Mouse (Mus musculus): ENCODE measurements around the gene Rab11fip4. TPM values are rescaled to one million over a fixed set of nuclear protein-coding genes. Genes with fewer than 3 reads are reported as not detected.

Rab11fip4 gene
- polyA plus RNA-seq, 1 experiment from 2014 or later = 28.5 TPM

DNA sequence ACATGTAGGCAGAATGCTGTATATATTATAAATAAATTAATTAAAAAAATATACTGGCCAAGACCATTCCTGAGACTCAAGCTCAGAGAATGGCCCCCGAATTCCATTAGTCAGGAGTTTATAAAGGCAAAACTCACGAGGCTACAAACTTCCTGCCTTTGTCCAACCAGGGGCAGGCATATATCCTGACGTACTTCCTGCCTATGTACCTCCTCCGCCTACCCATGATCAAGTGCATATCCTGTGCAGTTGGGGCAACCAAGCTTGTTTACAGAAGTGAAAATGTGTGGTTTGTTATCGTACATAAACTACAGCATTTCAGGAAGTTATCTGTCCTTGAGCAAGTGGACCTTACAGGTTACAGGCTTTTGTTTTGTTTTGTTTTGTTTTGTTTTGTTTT is 32.0 kb downstream of the Rab11fip4 start:
- 82% methylated on average over 5 of the region's 5 CpGs for WGBS
- no peaks in the 10 kb centered on the region for H3K27me3 ChIP-seq
- H3K4me1 ChIP-seq = peaks cover 8% of the 10 kb centered on the region
- peaks cover 9% of the 10 kb centered on the region; the same call in 1 of the 2 replicates for H3K36me3 ChIP-seq
- no peak overlapping the region for H3K27ac ChIP-seq
- no peaks in the 10 kb centered on the region for H3K9me3 ChIP-seq (replicated peaks)
- H3K9ac ChIP-seq = no peak overlapping the region
- no peak for ATAC-seq (ENCODE audit: low FRiP score)
- no peak overlapping the region for H3K4me3 ChIP-seq
- H3K4me2 ChIP-seq (replicated peaks) = no peak overlapping the region

DNA sequence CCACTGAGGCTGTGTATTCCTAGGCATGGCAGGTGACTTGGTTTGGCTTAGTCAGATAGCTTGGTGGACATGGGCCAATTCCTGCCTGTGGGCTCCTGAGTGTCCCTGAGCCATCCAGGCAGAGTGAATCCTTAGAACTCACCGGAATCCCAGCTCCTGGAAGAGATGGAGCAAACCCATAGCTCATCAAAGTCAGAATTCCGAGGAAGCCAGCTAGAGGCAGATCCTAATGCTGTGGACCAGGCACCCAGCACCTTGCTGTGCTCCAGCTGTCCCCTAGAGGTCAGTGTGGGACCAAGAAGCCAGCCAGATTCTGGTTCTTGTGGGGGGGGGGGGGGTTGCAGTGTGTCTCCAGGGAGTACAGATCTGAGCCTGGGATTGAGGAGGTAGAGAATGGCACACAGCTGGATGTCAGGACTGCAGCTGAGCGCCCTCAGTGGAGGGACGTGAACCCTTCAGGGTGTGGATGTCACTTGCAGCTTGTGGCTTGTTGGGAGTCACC is 33.8 kb downstream of the Rab11fip4 start:
- H3K27me3 ChIP-seq = no peaks in the 10 kb centered on the region
- H3K9me3 ChIP-seq (replicated peaks) = no peaks in the 10 kb centered on the region
- no peak overlapping the region for H3K4me3 ChIP-seq
- WGBS = 26% methylated on average over 4 of the region's 4 CpGs
- peaks cover 8% of the 10 kb centered on the region for H3K4me1 ChIP-seq
- peaks cover 9% of the 10 kb centered on the region; the same call in 1 of the 2 replicates for H3K36me3 ChIP-seq
- no peak overlapping the region for H3K4me2 ChIP-seq (replicated peaks)
- no peak overlapping the region for H3K27ac ChIP-seq
- no peak overlapping the region for H3K9ac ChIP-seq
- peak; percentile 58; the same call in 1 of the 2 replicates for ATAC-seq (ENCODE audit: low FRiP score)

DNA sequence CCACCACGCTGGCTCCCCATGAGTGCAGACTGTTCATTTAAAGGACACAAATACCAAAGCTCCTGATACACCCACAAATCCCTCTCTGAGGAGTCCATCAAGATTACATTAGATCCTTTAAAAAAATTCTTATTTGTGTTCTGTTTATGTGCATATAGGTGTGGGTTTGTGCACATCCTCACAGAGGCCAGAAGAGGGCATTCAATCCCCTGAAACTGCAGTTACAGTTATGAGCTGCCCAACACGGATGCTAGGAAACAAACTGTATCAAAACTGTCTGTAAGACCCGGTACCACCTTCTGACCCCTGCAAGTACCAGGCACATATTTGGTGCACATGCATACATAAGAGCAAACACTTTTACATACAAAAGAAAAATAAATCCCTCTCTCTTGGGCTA is 37.7 kb downstream of the Rab11fip4 start:
- H3K27me3 ChIP-seq = no peaks in the 10 kb centered on the region

DNA sequence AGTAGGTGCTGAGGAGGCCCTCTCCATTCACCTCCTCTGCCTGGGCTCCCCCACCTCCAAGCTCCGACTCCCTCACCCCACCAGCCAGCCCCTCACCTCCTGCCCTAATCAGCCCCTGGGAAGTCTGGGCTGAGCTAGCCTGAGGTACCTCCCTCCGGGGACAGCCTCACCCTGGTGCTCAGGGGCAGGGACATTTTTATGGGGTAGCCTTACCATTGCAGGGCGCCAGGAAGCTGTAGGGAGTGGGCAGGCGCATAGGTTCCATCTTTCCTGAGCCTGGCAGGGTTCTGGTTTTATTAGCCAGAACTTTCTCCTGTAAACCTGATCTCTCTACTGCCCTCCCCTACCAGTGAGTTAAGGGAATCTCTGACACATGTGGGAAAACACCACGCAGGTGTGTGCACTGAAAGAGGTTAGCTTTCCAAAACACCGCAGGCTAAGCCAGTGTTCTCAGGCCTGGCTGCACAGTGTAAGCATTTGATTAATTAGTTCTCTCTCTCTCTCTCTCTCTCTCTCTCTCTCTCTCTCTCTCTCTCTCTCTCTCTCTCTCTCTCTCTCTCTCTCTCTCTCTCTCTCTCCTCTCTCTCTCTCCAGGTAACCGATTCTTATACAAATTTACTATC is 38.9 kb downstream of the Rab11fip4 start:
- no peak for ATAC-seq (ENCODE audit: low FRiP score)
- Histone ChIP-seq H3K27me3 (no peaks in the 10 kb centered on the region), H3K4me2 (replicated peaks) (no peak overlapping the region), H3K4me3 (no peak overlapping the region), H3K4me1 (peaks cover 10% of the 10 kb centered on the region), H3K27ac (no peak overlapping the region), H3K9ac (no peak overlapping the region), H3K36me3 (no peaks in the 10 kb centered on the region), H3K9me3 (replicated peaks) (no peaks in the 10 kb centered on the region)
- WGBS = 85% methylated on average over 7 of the region's 7 CpGs

More for the DNA sequence above, 37.7 kb downstream of the Rab11fip4 start:
- ATAC-seq (ENCODE audit: low FRiP score) = no peak
- WGBS = 77% methylated on average over 3 of the region's 3 CpGs
- H3K4me2 ChIP-seq (replicated peaks) = no peak overlapping the region
- no peak overlapping the region for H3K4me3 ChIP-seq
- no peaks in the 10 kb centered on the region for H3K36me3 ChIP-seq
- no peak overlapping the region for H3K27ac ChIP-seq
- H3K4me1 ChIP-seq = peaks cover 12% of the 10 kb centered on the region
- no peak overlapping the region for H3K9ac ChIP-seq
- H3K9me3 ChIP-seq (replicated peaks) = no peaks in the 10 kb centered on the region

DNA sequence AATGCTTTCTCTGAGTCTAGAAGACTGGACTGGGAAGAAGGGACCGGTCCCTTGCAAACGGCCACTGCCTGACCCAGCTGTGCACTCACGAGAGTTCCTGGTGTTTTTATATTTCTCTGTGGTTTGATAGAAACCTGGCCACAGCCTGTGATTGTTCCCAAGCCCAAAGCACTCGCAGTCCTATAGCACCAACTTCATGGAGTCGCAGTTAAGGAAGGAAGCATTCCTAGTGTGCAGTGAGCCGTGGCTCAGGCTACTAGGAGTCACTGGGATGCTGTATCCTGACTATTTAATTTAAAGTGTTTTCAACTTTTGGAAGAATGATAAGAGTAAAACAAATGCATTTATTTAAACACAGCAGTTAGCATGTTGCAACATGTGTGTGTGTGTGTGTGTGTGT is 39.5 kb downstream of the Rab11fip4 start:
- H3K9me3 ChIP-seq (replicated peaks) = 0 out of 2 replicates have a peak, but pooled peaks cover under 1% of the 10 kb centered on the region
- H3K27ac ChIP-seq = no peak overlapping the region
- H3K4me2 ChIP-seq (replicated peaks) = no peak overlapping the region
- H3K4me3 ChIP-seq = no peak overlapping the region
- 0 out of 2 replicates have a peak, but pooled peaks cover under 1% of the 10 kb centered on the region for H3K36me3 ChIP-seq
- ATAC-seq (ENCODE audit: low FRiP score) = no peak
- 39% methylated on average over 6 of the region's 6 CpGs for WGBS
- no peaks in the 10 kb centered on the region for H3K27me3 ChIP-seq
- H3K9ac ChIP-seq = no peak overlapping the region
- H3K4me1 ChIP-seq = peaks cover 4% of the 10 kb centered on the region; the same call in 1 of the 2 replicates

DNA sequence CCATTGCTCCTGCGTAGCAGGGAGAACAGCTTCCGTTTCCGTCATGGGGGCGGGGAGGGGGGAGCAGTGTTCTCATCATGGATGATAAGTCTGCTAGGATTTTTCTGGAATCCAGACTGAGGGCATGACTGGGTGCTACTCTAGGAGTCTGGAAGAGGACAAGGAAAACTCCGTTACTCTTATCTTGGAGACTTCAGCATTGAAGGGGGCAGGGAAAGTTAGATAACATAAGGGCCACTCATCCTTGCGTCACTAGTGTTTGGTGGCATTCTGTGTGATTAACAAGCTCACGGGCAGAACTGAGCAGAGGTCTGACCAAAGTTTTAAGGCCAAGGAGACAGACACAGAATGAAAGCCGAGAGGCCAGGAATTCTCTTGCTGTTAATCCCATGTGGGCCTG is 42.4 kb downstream of the Rab11fip4 start:
- ATAC-seq (ENCODE audit: low FRiP score) = no peak
- no peak overlapping the region for H3K4me3 ChIP-seq
- WGBS = 84% methylated on average over 8 of the region's 8 CpGs

DNA sequence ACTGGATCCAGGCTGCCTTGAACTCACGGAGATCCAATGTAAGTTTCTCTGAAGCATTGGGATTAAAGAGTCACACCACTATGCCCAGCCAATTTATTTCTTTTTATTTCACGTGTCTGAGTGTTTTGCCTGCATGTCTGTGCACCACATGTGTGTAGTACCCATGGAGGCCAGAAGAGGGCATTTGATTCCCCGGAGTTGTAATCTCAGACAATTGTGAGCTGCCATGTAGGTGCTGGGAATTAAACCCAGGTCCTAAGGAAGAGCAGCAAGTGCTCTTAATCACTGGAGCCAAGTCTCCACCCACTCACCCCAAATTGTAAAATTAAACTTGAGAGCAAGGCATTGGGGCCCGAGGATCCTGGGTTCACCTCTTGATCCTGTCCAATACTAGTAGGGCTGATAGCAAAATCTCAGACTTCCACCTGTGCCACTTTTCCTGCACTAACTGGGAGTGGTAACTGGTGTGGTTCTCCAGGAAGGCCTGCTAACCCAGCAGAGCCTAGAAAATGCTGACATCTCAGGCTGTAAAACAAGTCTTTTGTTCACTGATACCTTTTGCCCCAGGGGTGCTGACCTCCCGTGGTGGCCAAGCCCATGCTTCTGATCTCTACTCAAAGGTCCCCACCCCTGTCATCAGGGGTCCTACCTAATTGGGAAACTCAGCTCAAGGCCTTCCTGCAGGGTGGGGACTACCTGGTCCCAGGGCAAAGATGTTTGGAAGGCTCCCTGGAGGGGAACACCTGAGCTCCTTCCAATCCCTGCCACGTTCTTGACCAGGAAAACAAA is 44.8 kb downstream of the Rab11fip4 start:
- no peak for ATAC-seq (ENCODE audit: low FRiP score)
- no peak overlapping the region for H3K4me3 ChIP-seq
- H3K36me3 ChIP-seq = peaks cover 7% of the 10 kb centered on the region; the same call in 1 of the 2 replicates
- H3K9ac ChIP-seq = no peak overlapping the region
- no peak overlapping the region for H3K27ac ChIP-seq
- H3K27me3 ChIP-seq = no peaks in the 10 kb centered on the region
- 80% methylated on average over 6 of the region's 6 CpGs for WGBS
- H3K9me3 ChIP-seq (replicated peaks) = 0 out of 2 replicates have a peak, but pooled peaks cover 4% of the 10 kb centered on the region
- peaks cover 22% of the 10 kb centered on the region for H3K4me1 ChIP-seq
- no peak overlapping the region for H3K4me2 ChIP-seq (replicated peaks)

More for the DNA sequence above, 42.4 kb downstream of the Rab11fip4 start:
- Histone ChIP-seq H3K4me2 (replicated peaks) (no peak overlapping the region), H3K27ac (no peak overlapping the region), H3K9me3 (replicated peaks) (0 out of 2 replicates have a peak, but pooled peaks cover 4% of the 10 kb centered on the region), H3K27me3 (no peaks in the 10 kb centered on the region), H3K36me3 (peaks cover 7% of the 10 kb centered on the region; the same call in 1 of the 2 replicates), H3K4me1 (peaks cover 4% of the 10 kb centered on the region; the same call in 1 of the 2 replicates), H3K9ac (no peak overlapping the region)

DNA sequence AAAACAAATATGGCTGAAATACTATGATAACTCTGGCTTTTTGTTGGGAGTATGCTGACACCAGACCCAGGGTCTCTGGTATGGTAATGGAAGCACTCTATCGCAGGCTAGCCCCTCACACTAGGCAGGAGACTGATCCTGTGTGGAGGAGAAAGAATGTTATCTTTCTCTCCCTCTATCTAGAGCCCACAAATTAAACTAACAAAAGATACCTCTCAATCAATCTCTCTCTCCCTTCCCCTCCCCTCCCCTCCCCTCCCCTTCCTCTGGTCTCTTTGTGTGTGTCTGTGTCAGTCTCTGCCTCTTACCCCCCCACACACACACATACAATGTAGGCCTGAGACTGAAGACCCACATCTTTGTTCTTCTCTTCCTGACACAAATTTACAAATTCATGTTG is 45.5 kb downstream of the Rab11fip4 start:
- peaks cover 25% of the 10 kb centered on the region for H3K4me1 ChIP-seq
- no peak overlapping the region for H3K4me2 ChIP-seq (replicated peaks)
- 0 out of 2 replicates have a peak overlapping the region, but pooled peaks have one; percentile 35 for H3K27ac ChIP-seq
- ATAC-seq (ENCODE audit: low FRiP score) = no peak
- H3K27me3 ChIP-seq = no peaks in the 10 kb centered on the region; the same call in 1 of the 2 replicates
- H3K9ac ChIP-seq = no peak overlapping the region
- H3K36me3 ChIP-seq = peaks cover 7% of the 10 kb centered on the region; the same call in 1 of the 2 replicates
- WGBS = 77% methylated on average over 1 of the region's 1 CpGs
- H3K9me3 ChIP-seq (replicated peaks) = 0 out of 2 replicates have a peak, but pooled peaks cover 4% of the 10 kb centered on the region
- no peak overlapping the region for H3K4me3 ChIP-seq

DNA sequence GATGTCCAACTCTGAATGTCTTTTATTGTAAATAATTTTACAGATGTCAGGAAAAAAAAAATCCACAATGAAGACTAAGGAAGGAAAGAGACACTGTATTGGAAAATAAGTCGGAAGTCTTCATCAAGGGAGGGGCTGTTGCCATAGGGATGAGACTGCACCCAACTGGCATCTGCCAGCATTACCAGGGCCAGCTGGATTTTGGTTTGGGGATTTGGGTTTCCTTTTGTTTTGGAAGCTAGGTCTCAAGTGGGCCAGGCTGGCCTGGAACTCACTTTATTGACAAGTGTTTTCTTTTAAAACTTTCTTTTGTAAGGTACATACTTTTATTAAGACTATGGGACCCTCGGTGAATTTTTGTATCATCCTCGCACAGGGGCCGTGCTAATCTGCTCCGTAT is 47.7 kb downstream of the Rab11fip4 start:
- Histone ChIP-seq H3K9ac (no peak overlapping the region), H3K27ac (peak overlapping the region; percentile 71), H3K4me2 (replicated peaks) (no peak overlapping the region), H3K27me3 (peaks cover 4% of the 10 kb centered on the region; the same call in 1 of the 2 replicates), H3K4me3 (no peak overlapping the region), H3K9me3 (replicated peaks) (0 out of 2 replicates have a peak, but pooled peaks cover 4% of the 10 kb centered on the region), H3K4me1 (peaks cover 31% of the 10 kb centered on the region), H3K36me3 (peaks cover 7% of the 10 kb centered on the region; the same call in 1 of the 2 replicates)
- 49% methylated on average over 5 of the region's 5 CpGs for WGBS
- no peak for ATAC-seq (ENCODE audit: low FRiP score)

DNA sequence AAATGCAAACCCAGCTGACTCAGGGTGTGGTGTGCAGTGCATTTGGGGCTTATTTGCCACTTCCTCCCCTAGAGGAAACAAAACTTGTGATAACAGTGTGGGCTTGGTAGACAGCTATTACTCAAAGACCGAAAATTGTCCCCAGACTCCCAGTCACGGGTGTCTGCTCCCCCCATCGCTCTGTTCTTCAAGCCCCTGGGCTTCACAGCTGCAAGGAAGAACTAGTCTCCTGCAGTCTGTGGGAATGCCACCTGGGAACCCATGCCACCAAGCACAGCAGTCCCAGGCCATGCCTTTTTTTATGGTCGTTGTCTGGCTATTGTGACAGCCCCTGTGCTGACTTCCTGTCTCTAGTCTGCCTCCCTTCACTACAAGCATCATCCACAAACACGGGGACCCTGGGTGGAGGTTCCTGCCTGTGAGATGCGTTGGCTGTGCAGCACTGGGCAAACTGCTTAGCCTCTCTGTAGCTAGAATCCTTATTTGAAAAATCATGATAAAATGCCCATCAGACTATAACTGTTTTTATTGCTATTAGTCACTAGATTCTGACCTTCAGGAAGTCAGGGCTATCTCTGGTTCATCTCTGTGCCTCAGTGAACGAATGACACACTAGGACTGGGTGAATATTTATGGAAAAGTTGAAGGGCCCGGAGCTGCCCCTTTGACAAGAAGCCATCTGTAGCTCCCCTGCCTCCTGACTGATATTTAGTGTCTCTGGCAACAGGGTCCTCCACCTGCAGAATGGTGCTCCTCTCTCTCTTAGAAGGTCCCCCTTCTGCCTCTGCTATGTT is 50.1 kb downstream of the Rab11fip4 start:
- Histone ChIP-seq H3K27ac (no peak overlapping the region; the same call in 1 of the 2 replicates), H3K36me3 (0 out of 2 replicates have a peak, but pooled peaks cover under 1% of the 10 kb centered on the region), H3K4me2 (replicated peaks) (no peak overlapping the region), H3K9ac (no peak overlapping the region), H3K27me3 (peaks cover 4% of the 10 kb centered on the region; the same call in 1 of the 2 replicates), H3K9me3 (replicated peaks) (no peaks in the 10 kb centered on the region), H3K4me3 (no peak overlapping the region), H3K4me1 (peaks cover 53% of the 10 kb centered on the region)
- no peak for ATAC-seq (ENCODE audit: low FRiP score)
- 64% methylated on average over 8 of the region's 8 CpGs for whole genome bisulfite sequencing

DNA sequence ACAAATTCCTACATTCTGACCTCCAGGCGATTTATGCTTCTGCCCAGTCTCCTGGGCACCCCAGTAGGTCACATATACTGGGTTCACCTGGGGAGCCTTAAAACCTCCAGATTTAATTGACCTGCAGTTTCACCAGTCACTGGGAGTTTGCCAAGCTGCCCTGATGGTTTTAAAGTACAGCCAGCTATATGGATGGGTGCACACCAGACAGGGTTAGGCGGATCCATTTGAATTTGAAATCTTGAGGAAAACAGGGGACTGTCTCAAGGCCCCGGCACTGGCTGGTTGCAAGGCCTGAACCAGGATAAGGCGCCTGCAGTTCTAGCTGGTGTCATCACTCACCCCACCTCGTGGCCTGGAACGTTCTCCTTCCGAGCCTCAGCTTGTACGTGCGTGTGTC is 52.7 kb downstream of the Rab11fip4 start:
- whole genome bisulfite sequencing = 75% methylated on average over 9 of the region's 9 CpGs
- no peaks in the 10 kb centered on the region for H3K36me3 ChIP-seq
- H3K4me3 ChIP-seq = no peak overlapping the region
- H3K27ac ChIP-seq = no peak overlapping the region
- H3K9ac ChIP-seq = no peak overlapping the region
- ATAC-seq (ENCODE audit: low FRiP score) = no peak
- peaks cover 76% of the 10 kb centered on the region for H3K4me1 ChIP-seq
- H3K9me3 ChIP-seq (replicated peaks) = no peaks in the 10 kb centered on the region
- peaks cover 4% of the 10 kb centered on the region; the same call in 1 of the 2 replicates for H3K27me3 ChIP-seq
- H3K4me2 ChIP-seq (replicated peaks) = no peak overlapping the region
